Mouse (Mus musculus): ENCODE measurements around the gene Aunip.
"Not testable (repeated sequence)": the region's sequence is repeated elsewhere in the genome, so short reads cannot be mapped to it uniquely, and the experiment has no call there.

Gene Aunip

GRCm38 (mm10) chr4:134485151-134485900, 25.5 kb upstream of the Aunip start:
- no peak for DNase-seq (ENCODE audit: low spot score)

- DNase-seq (ENCODE audit: low spot score) = no peak
Observed at GRCm38 (mm10) chr4:134488211-134488610, 22.6 kb upstream of the Aunip start.

DNA sequence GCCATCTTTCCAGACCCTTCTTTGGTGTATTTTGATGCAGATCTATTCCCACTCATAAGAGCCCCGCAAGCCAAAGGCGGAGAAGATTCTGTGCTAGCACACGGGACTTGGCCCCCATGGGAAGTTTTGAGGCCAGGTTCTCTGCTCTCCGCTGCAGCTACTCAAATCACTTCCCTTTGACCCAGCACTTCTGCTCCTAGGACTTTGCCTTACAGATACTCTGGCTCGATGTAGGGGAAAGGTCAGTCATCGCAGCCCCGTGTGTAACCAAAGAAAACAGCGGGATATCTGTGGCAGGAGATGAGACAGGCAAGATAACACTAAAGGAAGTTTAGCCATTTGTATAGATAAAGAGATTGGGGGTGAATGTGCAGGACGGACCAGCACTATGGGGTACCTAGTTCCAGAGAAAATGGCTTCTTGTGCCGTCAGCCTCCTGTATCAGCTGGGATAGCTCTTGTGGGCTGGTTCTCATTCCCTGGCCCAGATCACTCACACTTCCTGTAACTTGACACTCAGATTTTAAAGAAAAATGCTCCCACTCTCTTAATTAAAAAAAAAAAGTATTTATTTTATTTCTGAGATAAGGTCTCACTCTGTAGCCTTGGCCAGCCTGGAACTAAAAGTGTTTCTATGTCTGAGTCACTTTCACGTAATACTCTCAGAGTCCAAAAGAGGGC, 20.7 kb upstream of the Aunip start:
- no peak for DNase-seq (ENCODE audit: low spot score)

DNA sequence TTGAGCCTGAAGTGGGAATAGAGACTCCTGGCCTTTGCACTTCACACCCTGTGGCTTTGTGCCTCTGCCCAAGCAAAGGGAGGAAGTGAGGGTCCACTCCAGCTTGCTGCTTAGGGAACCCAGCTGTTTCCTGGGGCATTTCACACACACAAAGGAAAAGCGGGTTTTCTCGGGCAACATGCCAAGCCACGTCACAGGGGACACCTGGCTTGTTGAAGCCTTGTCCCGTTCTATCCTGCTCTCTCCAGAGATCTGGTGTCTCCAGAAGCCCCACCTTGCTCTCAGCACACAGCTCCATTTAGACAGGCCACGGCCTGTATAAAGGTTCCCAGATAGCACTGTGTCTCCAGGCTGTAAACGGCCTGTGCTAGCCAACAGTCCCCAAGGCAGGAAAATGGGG, 19.1 kb upstream of the Aunip start:
- no peak for DNase-seq (ENCODE audit: low spot score)

DNA sequence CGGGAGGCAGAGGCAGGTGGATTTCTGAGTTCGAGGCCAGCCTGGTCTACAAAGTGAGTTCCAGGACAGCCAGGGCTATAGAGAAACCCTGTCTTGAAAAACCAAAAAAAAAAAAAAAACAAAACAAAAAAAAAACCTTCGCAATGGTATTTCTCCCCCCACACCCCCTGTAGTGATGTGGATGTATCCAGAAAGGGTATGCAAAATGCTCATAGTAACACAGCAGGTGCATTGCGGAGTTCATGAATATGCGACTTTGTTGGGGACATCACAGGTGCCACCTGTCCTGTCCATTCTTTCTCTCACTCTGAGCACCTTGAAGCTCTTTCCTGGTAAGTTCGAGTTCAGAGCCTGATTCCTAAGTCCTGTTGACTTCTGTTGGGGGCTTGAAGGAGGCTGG, 16.6 kb upstream of the Aunip start:
- not testable (repeated sequence) for DNase-seq (ENCODE audit: low spot score)

DNA sequence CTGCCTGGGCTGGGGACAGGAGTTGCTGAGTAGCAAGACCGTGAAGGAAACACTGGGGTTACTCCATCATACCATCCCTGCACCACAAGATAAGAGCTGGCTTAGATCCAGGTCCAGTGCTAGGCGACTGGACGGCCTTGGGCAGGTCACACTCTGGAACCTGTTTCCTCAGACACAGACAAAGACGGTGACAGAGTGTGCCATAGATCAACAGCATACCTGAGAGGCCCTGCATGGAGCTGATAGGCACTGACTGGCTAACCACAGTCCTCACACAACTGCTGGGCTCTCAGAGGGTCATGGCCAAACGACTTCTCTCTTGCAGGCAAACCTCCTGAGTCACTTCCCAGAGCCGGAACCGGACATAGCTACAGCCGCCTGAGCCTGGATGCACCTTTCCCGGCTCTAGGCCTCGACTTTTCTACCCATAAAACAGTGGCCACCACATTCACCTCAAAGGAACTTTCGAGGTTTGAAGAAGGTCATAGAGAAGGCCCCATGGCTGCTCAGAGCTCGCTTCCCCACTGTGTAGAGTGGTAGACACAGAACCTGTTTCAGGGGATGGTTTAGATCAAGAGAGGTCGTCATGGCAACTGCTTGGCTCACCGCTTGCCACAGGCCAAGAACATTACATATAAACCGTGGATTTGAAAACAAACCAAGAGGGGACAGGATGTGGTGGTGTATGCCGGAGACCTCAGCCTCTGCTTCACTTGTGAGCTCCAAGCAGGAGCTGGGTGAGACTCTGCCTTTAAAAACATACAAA, 15.8 kb upstream of the Aunip start:
- DNase-seq (ENCODE audit: low spot score) = peak; percentile 42

GRCm38 (mm10) chr4:134495546-134495923, 15.3 kb upstream of the Aunip start:
- no peak for DNase-seq (ENCODE audit: low spot score)

GRCm38 (mm10) chr4:134496595-134497210, 14.1 kb upstream of the Aunip start, which contains the start of gene Paqr7:
Paqr7 (plus strand) TSS chr4:134496697.
- DNase-seq (ENCODE audit: low spot score) = peak; percentile 75

DNA sequence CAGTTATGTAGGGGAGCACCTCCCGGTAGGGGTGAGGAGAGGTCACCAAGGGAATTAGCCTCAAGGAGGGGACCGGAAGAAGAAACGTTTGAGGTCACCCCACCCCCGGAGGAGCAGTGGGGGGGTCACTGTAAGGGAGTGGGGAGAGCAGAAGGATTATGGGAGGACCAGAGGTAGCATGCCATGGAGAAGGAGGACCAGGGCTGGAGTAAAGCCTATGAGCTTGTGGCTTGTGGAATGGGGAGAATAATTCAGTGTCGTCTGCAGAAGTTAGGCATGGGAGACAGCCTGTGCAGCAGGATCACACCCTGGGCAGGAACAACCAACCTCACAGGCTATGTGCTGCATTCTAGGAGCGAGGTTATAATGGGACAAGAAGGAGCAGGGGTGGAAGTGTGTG, 13.6 kb upstream of the Aunip start:
- DNase-seq (ENCODE audit: low spot score) = peak; percentile 36

DNA sequence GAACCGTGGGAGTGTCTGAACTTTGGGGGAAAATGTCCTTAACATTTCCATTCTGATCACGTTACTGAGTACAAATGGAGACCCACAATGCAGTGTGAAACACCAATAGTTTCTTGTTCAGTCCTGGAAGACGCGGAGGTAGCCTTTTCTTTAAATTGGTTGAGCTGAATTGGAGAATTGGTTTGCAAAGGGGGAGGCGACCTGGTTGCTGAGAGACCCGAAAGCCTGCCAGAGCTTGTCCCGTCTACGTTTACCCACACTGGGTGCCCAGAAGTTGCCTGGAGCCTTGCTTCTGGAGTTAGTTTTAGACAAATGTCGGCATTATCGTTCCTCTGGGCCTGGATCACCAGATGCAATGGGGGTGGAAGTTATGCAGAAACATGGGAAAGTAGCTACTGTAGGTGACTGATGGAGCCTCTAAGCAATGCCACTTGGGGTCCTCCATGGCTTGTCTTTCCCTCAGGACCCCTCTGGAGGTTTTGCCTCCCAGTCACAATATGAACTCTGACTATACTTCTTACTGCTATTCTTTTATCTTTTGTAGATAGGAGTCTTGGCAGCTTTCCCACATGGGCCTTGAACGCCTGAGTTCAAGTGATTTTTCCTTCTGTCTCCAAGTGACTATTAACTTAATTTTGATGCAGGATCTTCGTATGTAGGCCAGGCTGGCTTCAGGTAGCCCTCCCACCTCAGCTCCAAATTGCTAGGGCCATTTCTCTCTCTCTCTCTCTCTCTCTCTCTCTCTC, 12.6 kb upstream of the Aunip start:
- no peak for DNase-seq (ENCODE audit: low spot score)

DNA sequence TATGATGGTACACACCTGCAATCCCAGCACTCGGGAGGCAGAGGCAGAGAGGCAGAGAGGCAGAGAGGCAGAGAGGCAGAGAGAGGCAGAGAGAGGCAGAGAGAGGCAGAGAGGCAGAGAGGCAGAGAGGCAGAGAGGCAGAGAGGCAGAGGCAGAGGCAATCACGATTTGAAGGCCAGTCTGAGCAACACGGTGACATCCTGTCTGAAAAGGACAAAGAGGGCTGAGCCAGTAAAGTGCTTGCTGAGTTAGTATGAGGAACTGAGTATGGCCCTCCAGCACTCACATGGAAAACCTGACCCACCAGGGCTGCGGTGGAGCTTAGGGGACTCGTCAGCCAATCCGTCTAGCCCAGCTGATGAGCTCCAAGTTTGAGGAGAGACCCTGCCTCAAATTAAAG, 11.8 kb upstream of the Aunip start:
- not testable (repeated sequence) for DNase-seq (ENCODE audit: low spot score)

- no peak for DNase-seq (ENCODE audit: low spot score)
Observed at GRCm38 (mm10) chr4:134501095-134501494, 9.7 kb upstream of the Aunip start.

GRCm38 (mm10) chr4:134503686-134504357, 7.0 kb upstream of the Aunip start:
- no peak for DNase-seq (ENCODE audit: low spot score)

- no peak for DNase-seq (ENCODE audit: low spot score)
Observed at GRCm38 (mm10) chr4:134505303-134505789, 5.5 kb upstream of the Aunip start.

DNA sequence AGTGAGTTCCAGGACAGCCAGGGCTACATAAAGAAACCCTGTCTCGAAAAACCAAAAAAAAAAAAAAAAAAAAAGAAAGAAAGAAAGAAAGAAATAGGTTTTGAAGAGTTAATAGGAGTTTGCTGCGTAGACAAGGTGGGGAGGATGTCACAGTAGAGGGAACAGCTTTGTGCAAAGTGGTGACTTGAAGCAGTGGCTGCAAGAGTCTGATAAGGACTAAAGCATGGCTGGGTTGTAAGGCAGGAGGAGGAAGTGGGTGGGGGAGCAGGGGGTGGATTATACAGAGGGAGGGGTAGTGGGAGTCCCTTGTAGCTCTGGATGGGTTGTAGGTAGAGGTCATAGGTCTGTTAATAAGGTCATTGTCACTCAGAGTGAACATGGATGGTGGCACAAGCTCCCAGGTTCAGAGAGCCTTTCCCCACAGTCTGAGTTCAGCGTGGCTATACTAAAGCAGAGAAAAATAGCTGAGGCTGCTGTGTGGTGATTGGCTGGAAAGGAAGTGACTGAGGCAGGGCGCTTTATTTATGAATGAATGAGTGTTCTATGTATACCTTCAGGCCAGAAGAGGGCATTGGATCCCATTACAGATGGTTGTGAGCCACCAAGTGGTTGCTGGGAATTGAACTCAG, 4.7 kb upstream of the Aunip start:
- no peak for DNase-seq (ENCODE audit: low spot score)

DNA sequence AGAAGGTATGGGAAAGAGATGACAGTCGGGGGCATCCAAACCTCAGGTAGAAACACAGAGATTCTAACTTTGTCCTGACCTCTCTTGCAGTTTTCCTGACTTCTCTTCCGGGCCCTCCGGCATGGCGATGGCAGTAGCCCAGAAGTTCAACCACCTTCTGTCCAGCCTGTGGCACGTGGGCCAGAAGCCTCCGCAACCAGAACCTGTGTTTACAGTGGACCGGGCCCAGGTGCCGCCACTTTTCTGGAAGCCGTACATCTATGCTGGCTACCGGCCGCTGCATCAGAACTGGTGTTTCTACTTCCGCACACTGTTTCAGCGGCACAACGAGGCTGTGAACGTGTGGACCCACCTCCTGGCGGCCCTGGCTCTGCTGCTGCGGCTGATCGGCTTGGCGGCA, 4.1 kb upstream of the Aunip start:
- no peak for DNase-seq (ENCODE audit: low spot score)

DNA sequence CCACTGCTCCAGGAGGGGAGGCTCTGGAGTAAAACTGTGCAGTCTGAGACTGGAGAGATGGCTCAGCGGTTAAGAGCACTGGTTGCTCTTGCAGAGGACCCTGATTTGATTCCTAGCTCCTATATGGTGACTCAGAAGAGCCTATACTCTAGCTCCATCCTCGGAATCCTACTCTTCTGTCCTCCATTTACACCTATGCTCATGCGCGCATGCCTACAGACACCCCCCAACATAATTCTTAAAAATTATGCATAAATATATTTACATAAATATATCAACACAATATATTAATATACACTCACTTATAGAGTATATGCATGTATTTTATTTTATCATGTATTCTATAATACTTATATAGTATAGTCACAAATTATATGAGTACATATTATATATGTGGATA, 403 bp upstream of the Aunip start:
- no peak for DNase-seq (ENCODE audit: low spot score)

DNA sequence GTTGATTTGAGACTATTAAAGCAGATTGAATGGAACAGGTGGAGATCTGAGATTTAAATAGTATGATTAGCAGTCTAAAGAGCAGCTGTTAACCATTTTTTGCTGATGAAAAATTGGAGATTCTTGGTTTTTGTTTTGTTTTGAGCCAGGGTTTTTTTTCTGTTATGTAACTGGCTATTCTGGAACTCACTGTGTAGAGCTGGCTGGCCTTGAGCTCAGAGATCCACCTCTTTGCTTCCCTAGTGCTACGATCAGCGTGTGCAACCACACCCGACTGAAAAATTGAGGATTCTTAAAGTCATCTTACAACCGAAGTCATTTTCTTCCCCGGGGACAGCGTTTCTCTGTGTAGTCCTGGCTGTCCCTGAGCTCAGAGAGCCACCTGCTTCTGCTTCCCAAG, 931 bp downstream of the Aunip start:
- no peak for DNase-seq (ENCODE audit: low spot score)

- no peak for DNase-seq (ENCODE audit: low spot score)
Observed at GRCm38 (mm10) chr4:134512798-134513197, 2.0 kb downstream of the Aunip start.

DNA sequence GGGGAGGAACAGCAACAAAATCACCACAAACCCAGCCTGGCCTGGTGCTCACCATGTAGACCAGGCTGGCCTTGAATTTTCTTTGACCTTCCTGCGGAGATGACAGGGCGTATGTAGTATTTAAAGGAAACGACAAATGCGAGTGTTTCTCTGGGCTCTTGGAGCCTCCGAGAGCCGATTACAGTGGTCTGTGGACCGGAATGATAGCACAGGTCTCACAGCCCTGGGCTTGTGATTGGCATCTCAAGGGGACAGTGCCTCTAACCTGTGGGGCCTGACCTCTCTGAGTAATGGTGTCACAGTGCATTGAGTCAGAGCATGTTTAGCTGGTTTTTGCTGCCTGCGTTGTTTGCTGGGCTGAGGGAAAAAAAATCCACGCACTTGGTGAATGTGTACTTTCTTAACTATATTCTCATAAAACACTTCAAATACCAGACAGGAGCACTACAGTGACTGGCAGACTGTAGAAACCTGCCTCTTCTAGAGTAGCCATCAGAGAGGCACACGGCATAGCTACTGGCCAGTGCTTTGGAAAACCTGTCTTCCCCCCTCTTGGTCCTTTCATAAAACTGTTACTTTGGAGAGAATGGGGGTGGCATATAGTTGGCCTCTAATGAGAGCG, 3.6 kb downstream of the Aunip start:
- DNase-seq (ENCODE audit: low spot score) = no peak
